Mouse (Mus musculus) erythroblast, embryonic 14.5 days (primary cell): ENCODE measurements around the gene Ttll9.

Experiments used
- GATA1 ChIP-seq: IDR thresholded peaks from 2 replicates; pipeline ENCODE4 v1.6.1; 2012; ENCODE audit warnings: low read length, inconsistent platforms, mixed read lengths
- TAL1 ChIP-seq: IDR thresholded peaks from 3 replicates; pipeline ENCODE4 v1.6.1; 2012; ENCODE audit warnings: low read length, inconsistent platforms, mixed read lengths

- TF ChIP-seq TAL1 (no peak), GATA1 (no peak)
These were observed 47.1 kb downstream of the Ttll9 start for GRCm38 (mm10) chr2:153009192-153009973.
